Comparison of ENCODE assay signal across 9 mouse cellular contexts in the genomic region with DNA sequence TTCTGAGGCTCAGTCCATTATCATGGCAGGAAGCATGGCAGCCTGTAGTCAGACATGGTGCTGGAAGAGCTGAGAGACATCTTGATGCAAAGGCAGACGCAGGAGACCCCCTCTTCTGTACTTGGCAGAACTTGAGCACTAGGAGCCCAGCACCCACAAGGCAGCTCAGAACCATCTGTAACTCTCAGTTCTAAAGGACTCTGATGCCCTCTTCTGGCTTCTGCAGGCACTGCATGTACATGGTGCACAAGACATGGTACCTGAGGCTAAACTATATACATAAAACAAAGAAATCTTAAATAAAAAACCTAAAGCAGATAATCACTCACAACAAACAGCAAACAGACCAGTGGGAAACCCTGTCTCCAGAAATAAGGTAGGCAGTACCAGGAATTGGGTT. TPM values are rescaled to one million over a fixed set of nuclear protein-coding genes. Genes with fewer than 3 reads are reported as not detected.
DNase-seq lines count a peak whose midpoint lies in the region; ATAC-seq and TF ChIP-seq lines count a peak whose summit lies in the region.
"Had no signal": no experiment of that assay in that cellular context is flagged by ENCODE, and none has a peak within 500 bp of the region (broad histone marks: within the 10 kb centered on the region; RNA-seq: fewer than 3 reads in every experiment).

No protein-coding gene starts in this region.

- TF ChIP-seq CTCF in gastrocnemius, adult 2 months (IDR thresholded peaks at IDR 0.05), result peak; percentile 86

- no peak overlapping the region for H3K4me3 ChIP-seq in kidney, embryonic 15.5 days (replicated peaks)
- no peak overlapping the region for H3K4me3 ChIP-seq in gastrocnemius, adult 2 months
- H3K4me3 ChIP-seq: midbrain, embryonic 12.5 days had no signal

- peaks cover 58% of the 10 kb centered on the region for H3K36me3 ChIP-seq in kidney, embryonic 15.5 days

- peaks cover 20% of the 10 kb centered on the region for H3K4me1 ChIP-seq in kidney, embryonic 15.5 days

- no peak overlapping the region for H3K4me2 ChIP-seq in kidney, embryonic 15.5 days
- H3K4me2 ChIP-seq: midbrain, embryonic 12.5 days had no signal

- intact Hi-C loops in gastrocnemius, adult 2 months (cut with DNase I), result loop anchor here (2.0 kb wide), 1 partner anchor 58 kb away; no protein-coding TSS in a partner anchor

- WGBS in kidney, embryonic 15.5 days, result 76% methylated on average over 1 of the region's 1 CpGs

- ATAC-seq in kidney, embryonic 15.5 days (replicated peaks; ENCODE audit: low FRiP score), result no peak

- H3K27me3 ChIP-seq in kidney, embryonic 15.5 days, result no peaks in the 10 kb centered on the region
- H3K27me3 ChIP-seq: midbrain, embryonic 12.5 days had no signal

- peak; percentile 79 for DNase-seq in kidney, adult 18-20 months
- DNase-seq in ES-CJ7 (ENCODE audit: low read depth, low spot score), result peak; percentile 81
- peak; percentile 40 for DNase-seq in c-Kit-negative CD71-positive TER-119-positive erythroid progenitor cells, embryonic 14.5 days (ENCODE audit: low read depth, low spot score)
- peak; percentile 68 for DNase-seq in gastrocnemius, adult 2 months
- peak; percentile 27 to 37 for DNase-seq in layer of hippocampus, postnatal 36 days
- peak; percentile 56 to 72 for DNase-seq in natural killer cell, adult 2 months (ENCODE audit: low spot score in 2 of 2)
- peak; percentile 67 to 78 for DNase-seq in thymus, postnatal 36 days

- H3K9me3 ChIP-seq in kidney, embryonic 15.5 days (replicated peaks), result no peaks in the 10 kb centered on the region
- H3K9me3 ChIP-seq: midbrain, embryonic 12.5 days had no signal

- H3K27ac ChIP-seq in kidney, embryonic 15.5 days, result no peak overlapping the region
- H3K27ac ChIP-seq in gastrocnemius, adult 2 months, result no peak overlapping the region
- H3K27ac ChIP-seq: midbrain, embryonic 12.5 days had no signal

- H3K9ac ChIP-seq in kidney, embryonic 15.5 days, result no peak overlapping the region
- H3K9ac ChIP-seq: midbrain, embryonic 12.5 days had no signal

RNA-seq across cellular contexts. Expression of a gene that starts 3.9 kb away (rescaled TPM):
- 0.09 and 0.17 TPM in 2 replicates for polyA plus RNA-seq in kidney, embryonic 15.5 days (2015; fragmentation: Nextera tagmentation; extraction: Ambion mirVana)
- under 1 TPM; 0.14 to 0.15 TPM for total RNA-seq in gastrocnemius, adult 2 months (2021)
- total RNA-seq in layer of hippocampus, postnatal 36 days (2021), result under 1 TPM; 0.77 to 0.91 TPM
- polyA plus RNA-seq: midbrain, embryonic 12.5 days had no signal

RNA-seq across cellular contexts. Expression of a gene that starts 4.0 kb away (rescaled TPM):
- 54.9 and 56.8 TPM in 2 replicates for polyA plus RNA-seq in kidney, embryonic 15.5 days (2015; fragmentation: Nextera tagmentation; extraction: Ambion mirVana)
- 10 to 100 TPM; 22.6 to 24.2 TPM for total RNA-seq in gastrocnemius, adult 2 months (2021)
- 10 to 100 TPM; 55.7 to 56.7 TPM for total RNA-seq in layer of hippocampus, postnatal 36 days (2021)

RNA-seq across cellular contexts. Expression of a gene that starts 6.2 kb away (rescaled TPM):
- polyA plus RNA-seq in kidney, embryonic 15.5 days (2015; fragmentation: Nextera tagmentation; extraction: Ambion mirVana), result 0.83 and 2.2 TPM in 2 replicates
- 1 to 10 TPM in 1 of 2 experiments, under 1 TPM in 1; 0.74 to 1.4 TPM for total RNA-seq in gastrocnemius, adult 2 months (2021)
- 1 to 10 TPM; 2.4 to 3.4 TPM for total RNA-seq in layer of hippocampus, postnatal 36 days (2021)

RNA-seq across cellular contexts. Expression of a gene that starts 9.5 kb away (rescaled TPM):
- polyA plus RNA-seq in kidney, embryonic 15.5 days (2015; fragmentation: Nextera tagmentation; extraction: Ambion mirVana), result 145 and 151 TPM in 2 replicates
- total RNA-seq in gastrocnemius, adult 2 months (2021), result 10 to 100 TPM; 23.3 to 29.2 TPM
- 10 to 100 TPM; 50.8 to 58.4 TPM for total RNA-seq in layer of hippocampus, postnatal 36 days (2021)

RNA-seq across cellular contexts. Expression of a gene that starts 30.7 kb away (rescaled TPM):
- 0.86 and 1.1 TPM in 2 replicates for polyA plus RNA-seq in kidney, embryonic 15.5 days (2015; fragmentation: Nextera tagmentation; extraction: Ambion mirVana)
- under 1 TPM; 0.22 to 0.26 TPM for total RNA-seq in gastrocnemius, adult 2 months (2021)
- total RNA-seq in layer of hippocampus, postnatal 36 days (2021), result 1 to 10 TPM; 4.3 to 5.1 TPM
